Comparison of ENCODE assay signal across 9 mouse cellular contexts in the genomic region with DNA sequence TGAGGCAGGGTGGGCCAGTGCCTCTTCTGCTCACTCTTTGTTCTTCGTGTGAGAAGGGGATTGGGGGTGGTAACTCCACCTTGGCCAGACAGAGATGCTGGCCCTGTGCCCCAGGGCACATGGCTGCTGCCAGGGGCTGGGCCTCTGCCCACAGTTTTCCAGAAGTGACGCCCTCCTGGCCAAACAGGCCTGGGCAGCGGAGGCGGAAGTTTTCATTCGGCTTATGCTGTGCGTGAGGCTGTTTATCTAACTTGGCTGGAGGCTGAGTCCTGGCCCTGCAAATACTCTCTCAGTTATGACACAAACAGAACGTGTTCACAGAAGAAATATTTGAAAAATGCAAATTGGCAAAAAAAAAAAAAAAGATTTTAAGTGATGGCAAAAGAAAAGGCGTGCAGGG.
DNase-seq lines count a peak whose midpoint lies in the region; TF ChIP-seq lines count a peak whose summit lies in the region.
"Had no signal": no experiment of that assay in that cellular context is flagged by ENCODE, and none has a peak within 500 bp of the region (broad histone marks: within the 10 kb centered on the region; RNA-seq: fewer than 3 reads in every experiment).

No protein-coding gene starts in this region.

- peak overlapping the region; percentile 52; the same call in 1 of the 2 replicates for H3K27ac ChIP-seq in small intestine, adult 2 months (ENCODE audit: insufficient read depth, low read depth, low read length)
- H3K27ac ChIP-seq: midbrain, embryonic 12.5 days had no signal

- no peaks in the 10 kb centered on the region for H3K36me3 ChIP-seq in small intestine, adult 2 months (ENCODE audit: control insufficient read depth, insufficient read depth, low read length)
- H3K36me3 ChIP-seq: midbrain, embryonic 12.5 days had no signal

- 53% methylated on average over 8 of the region's 8 CpGs for WGBS in small intestine, adult 2 months

- no peak for TF ChIP-seq CTCF in small intestine, adult 2 months (IDR thresholded peaks at IDR 0.05; ENCODE audit: extremely low read depth, insufficient read length, insufficient replicate concordance, low read depth, low read length)

- TF ChIP-seq POLR2A in small intestine, adult 2 months (IDR thresholded peaks at IDR 0.05; ENCODE audit: low read depth, low read length), result no peak

- no peak overlapping the region for H3K4me3 ChIP-seq in small intestine, adult 2 months (ENCODE audit: low read depth, low read length)
- H3K4me3 ChIP-seq: midbrain, embryonic 12.5 days had no signal

- H3K4me1 ChIP-seq in small intestine, adult 2 months (ENCODE audit: control insufficient read depth, insufficient read depth, insufficient read length, low read length), result peaks cover 23% of the 10 kb centered on the region

- no peaks in the 10 kb centered on the region for H3K27me3 ChIP-seq in small intestine, adult 2 months (ENCODE audit: control insufficient read depth, insufficient read depth, low read length)
- H3K27me3 ChIP-seq: midbrain, embryonic 12.5 days had no signal

- DNase-seq in cerebellum, postnatal 10 days, result peak; percentile 86 to 91
- no peak for DNase-seq in cerebellum, adult 8-10 months
- DNase-seq in right cerebral cortex, postnatal 4 days, result peak; percentile 37
- no peak for DNase-seq in right cerebral cortex, adult 2 months (ENCODE audit: low spot score in 2 of 2)
- DNase-seq in kidney, postnatal 10 days, result peak; percentile 71
- DNase-seq in embryo, embryonic 10.5 days (ENCODE audit: low spot score), result no peak
- no peak for DNase-seq in c-Kit-positive CD71-positive TER-119-positive erythroid progenitor cells, embryonic 14.5 days (ENCODE audit: low spot score)

Comparison
In these comparisons a context has a peak if more than half of its experiments do, and no peak if none do; other contexts are left out.
1. DNase-seq: peak in cerebellum, postnatal 10 days (2 of 2), right cerebral cortex, postnatal 4 days (single experiment) and kidney, postnatal 10 days (single experiment); none in cerebellum, adult 8-10 months (single experiment), right cerebral cortex, adult 2 months (0 of 2), embryo, embryonic 10.5 days (single experiment) and c-Kit-positive CD71-positive TER-119-positive erythroid progenitor cells, embryonic 14.5 days (single experiment).